Mouse (Mus musculus) cerebellum, adult 18-20 months (tissue): Measurements from ENCODE around the gene Sephs2.
"Not testable (repeated sequence)": the region's sequence is repeated elsewhere in the genome, so short reads cannot be mapped to it uniquely, and the experiment has no call there.

Experiments
- DNase-seq, 2 experiments: peaks; one replicate each; pipeline ENCODE4 v3.0.0; 2021

Sephs2 gene

GRCm38 (mm10) chr7:127270666-127271065 lies 3.2 kb downstream of the Sephs2 start:
- DNase-seq: no peak

GRCm38 (mm10) chr7:127270256-127270655 lies 3.6 kb downstream of the Sephs2 start:
- no peak for DNase-seq

GRCm38 (mm10) chr7:127263526-127263925 lies 10.3 kb downstream of the Sephs2 start:
- no peak for DNase-seq

GRCm38 (mm10) chr7:127262218-127262961 lies 11.5 kb downstream of the Sephs2 start:
- no peak for DNase-seq

- DNase-seq: peak; percentile 96 to 99
Observed at GRCm38 (mm10) chr7:127260309-127261111, 13.3 kb downstream of the Sephs2 start, which contains the start of gene Dctpp1. Gene Dctpp1, minus strand, starts transcription at chr7:127260709.

GRCm38 (mm10) chr7:127259186-127259905 lies 14.5 kb downstream of the Sephs2 start:
- DNase-seq: no peak

- DNase-seq: no peak
Observed at GRCm38 (mm10) chr7:127256518-127256917, 17.3 kb downstream of the Sephs2 start.

- DNase-seq: no peak
Observed at GRCm38 (mm10) chr7:127255965-127256364, 17.9 kb downstream of the Sephs2 start.

GRCm38 (mm10) chr7:127255008-127255407 lies 18.8 kb downstream of the Sephs2 start:
- DNase-seq: no peak

- peak; percentile 95 to 98 for DNase-seq
Observed at GRCm38 (mm10) chr7:127253821-127254769, 19.8 kb downstream of the Sephs2 start.

- peak in 1 of 2 experiments; percentile 35 for DNase-seq
Observed at GRCm38 (mm10) chr7:127253341-127253740, 20.5 kb downstream of the Sephs2 start.

GRCm38 (mm10) chr7:127252414-127252813 lies 21.4 kb downstream of the Sephs2 start:
- peak in 1 of 2 experiments; percentile 23 for DNase-seq

GRCm38 (mm10) chr7:127250511-127250910 lies 23.3 kb downstream of the Sephs2 start:
- DNase-seq: not testable (repeated sequence)

GRCm38 (mm10) chr7:127244658-127245510 lies 29.0 kb downstream of the Sephs2 start:
- DNase-seq: no peak

GRCm38 (mm10) chr7:127243870-127244657 lies 29.8 kb downstream of the Sephs2 start, which contains the start of gene Zfp771:
Gene Zfp771, plus strand, starts transcription at chr7:127244274.
- peak; percentile 97 to 98 for DNase-seq

GRCm38 (mm10) chr7:127243361-127243867 lies 30.4 kb downstream of the Sephs2 start:
- DNase-seq: no peak

GRCm38 (mm10) chr7:127234777-127235176 lies 39.1 kb downstream of the Sephs2 start:
- DNase-seq: no peak

- no peak for DNase-seq
Observed at GRCm38 (mm10) chr7:127233765-127234164, 40.1 kb downstream of the Sephs2 start.

- DNase-seq: peak in 1 of 2 experiments; percentile 43
Observed at GRCm38 (mm10) chr7:127233368-127233749, 40.5 kb downstream of the Sephs2 start.
